Mouse (Mus musculus) testis, adult 2 months (tissue): Measurements from ENCODE around the gene Sh2d7.
"Not testable (repeated sequence)": the region's sequence is repeated elsewhere in the genome, so short reads cannot be mapped to it uniquely, and the experiment has no call there.

Experiments used
- CTCF ChIP-seq: fragments of 200-500 bp; IDR thresholded peaks from 2 replicates; pipeline ENCODE4 v1.5.1; 2012; ENCODE audit warnings: low read depth, mild to moderate bottlenecking, inconsistent platforms, low read length, moderate library complexity; ENCODE audit not compliant: control insufficient read depth, insufficient read depth, insufficient replicate concordance
- POLR2A ChIP-seq: fragments of 200-500 bp; IDR thresholded peaks from 2 replicates; pipeline ENCODE4 v1.6.1; 2012; ENCODE audit warnings: low read depth, mild to moderate bottlenecking, inconsistent platforms, low read length, moderate library complexity; ENCODE audit not compliant: control insufficient read depth

DNA sequence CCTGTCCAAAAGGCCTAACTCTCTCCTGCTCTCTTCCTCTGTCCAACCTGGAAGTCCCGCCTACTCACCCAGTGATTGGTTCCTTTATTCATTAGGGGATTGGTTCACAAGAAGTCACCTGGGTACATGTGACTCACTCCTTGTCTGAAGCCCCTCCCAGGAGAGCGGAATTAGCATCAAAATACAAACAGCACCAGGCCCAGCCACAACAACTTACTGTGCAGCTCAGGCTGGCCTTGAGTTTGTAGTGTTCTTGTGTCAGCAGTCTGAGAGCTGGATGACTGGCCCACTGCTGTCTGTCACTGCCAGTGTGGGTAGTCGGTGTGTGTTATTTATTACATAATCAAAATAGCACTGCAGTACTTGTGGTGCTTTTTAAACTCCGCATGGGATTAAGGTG, 54.9 kb downstream of the Sh2d7 start:
- TF ChIP-seq CTCF, POLR2A: not testable (repeated sequence)
